Mouse (Mus musculus): Measurements from ENCODE around the gene Slc16a8.

Gene Slc16a8

GRCm38 (mm10) chr15:79254661-79255060 is at the start of gene Slc16a8:
TSS of gene Slc16a8 (minus strand) at chr15:79254761.
- DNase-seq (ENCODE audit: low read depth, low spot score), result no peak

- no peak for DNase-seq (ENCODE audit: low read depth, low spot score)
These were observed 49.2 kb upstream of the Slc16a8 start for GRCm38 (mm10) chr15:79303725-79304124.

GRCm38 (mm10) chr15:79299563-79300155 is 45.1 kb upstream of the Slc16a8 start:
- DNase-seq (ENCODE audit: low read depth, low spot score), result no peak

GRCm38 (mm10) chr15:79298553-79298952 is 44.0 kb upstream of the Slc16a8 start:
- DNase-seq (ENCODE audit: low read depth, low spot score), result no peak

GRCm38 (mm10) chr15:79292779-79293178 is 38.2 kb upstream of the Slc16a8 start:
- DNase-seq (ENCODE audit: low read depth, low spot score), result no peak

GRCm38 (mm10) chr15:79290340-79290739 is 35.8 kb upstream of the Slc16a8 start:
- no peak for DNase-seq (ENCODE audit: low read depth, low spot score)

GRCm38 (mm10) chr15:79289441-79289840 is 34.9 kb upstream of the Slc16a8 start:
- no peak for DNase-seq (ENCODE audit: low read depth, low spot score)

DNA sequence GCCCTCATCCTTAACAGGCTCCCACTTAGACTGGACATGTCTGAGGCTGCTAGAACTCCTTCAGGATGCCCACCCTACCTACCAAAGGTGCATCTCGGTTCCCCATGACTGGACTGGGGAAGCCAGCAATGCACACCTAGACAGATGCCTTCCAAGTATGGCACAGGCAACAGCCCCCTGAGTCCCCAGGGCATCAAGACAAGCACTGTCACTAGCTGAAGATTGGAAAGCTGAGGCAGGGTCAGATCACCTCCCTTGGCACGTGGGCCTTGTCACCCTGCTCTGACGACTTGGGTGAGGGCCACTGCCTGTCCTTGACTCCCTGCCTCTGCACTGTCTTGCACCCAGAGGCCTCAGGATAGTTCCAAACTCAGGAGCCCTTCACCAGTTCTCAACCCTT is 33.8 kb upstream of the Slc16a8 start:
- no peak for DNase-seq (ENCODE audit: low read depth, low spot score)

- DNase-seq (ENCODE audit: low read depth, low spot score), result no peak
These were observed 32.5 kb upstream of the Slc16a8 start for GRCm38 (mm10) chr15:79287091-79287490.

DNA sequence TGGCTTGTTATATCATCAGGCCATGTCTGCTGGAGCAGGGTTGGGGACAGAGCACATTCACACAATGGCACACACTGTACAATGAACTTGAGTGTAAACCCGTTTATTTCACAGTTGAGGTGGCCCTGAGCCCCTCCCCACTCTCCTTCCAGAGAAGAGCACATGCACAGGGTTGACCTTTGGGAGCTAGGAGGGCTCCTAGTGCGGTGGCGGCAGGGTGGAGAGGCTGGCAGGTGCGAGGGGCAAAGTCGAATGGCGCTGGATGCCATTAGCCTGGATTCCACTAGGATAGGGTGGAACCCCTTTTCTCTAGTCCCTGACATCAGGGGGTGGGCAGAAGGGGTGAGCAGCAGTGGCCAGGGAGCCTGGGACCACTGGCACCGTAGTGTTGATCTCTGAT is 31.6 kb upstream of the Slc16a8 start:
- DNase-seq (ENCODE audit: low read depth, low spot score), result no peak

- DNase-seq (ENCODE audit: low read depth, low spot score), result no peak
These were observed 30.8 kb upstream of the Slc16a8 start, which contains the start of gene Baiap2l2 for GRCm38 (mm10) chr15:79285399-79285798. TSS of gene Baiap2l2 (minus strand) at chr15:79285537.

GRCm38 (mm10) chr15:79283371-79283770 is 28.8 kb upstream of the Slc16a8 start:
- no peak for DNase-seq (ENCODE audit: low read depth, low spot score)

DNA sequence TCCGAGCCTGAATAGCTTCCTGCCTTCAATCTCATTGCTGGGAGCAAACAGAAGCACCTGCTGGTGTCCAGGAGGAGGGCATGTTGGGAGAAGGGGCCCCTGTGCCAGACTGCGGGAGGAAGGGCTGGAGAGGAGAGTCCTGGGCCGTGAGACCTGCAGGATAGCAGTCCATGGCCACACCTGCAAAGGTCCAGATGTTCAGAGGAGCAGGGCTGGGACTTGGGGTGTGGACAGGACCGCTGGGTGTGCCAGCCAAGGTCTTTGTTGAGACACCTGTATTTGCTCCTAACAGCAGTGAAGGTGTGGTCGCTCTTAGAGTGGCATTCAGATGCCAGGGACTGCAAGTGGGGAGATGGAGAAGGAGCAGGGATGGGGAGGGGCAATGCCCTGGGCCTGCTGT is 27.9 kb upstream of the Slc16a8 start:
- no peak for DNase-seq (ENCODE audit: low read depth, low spot score)

- DNase-seq (ENCODE audit: low read depth, low spot score), result peak; percentile 87
These were observed 26.8 kb upstream of the Slc16a8 start for GRCm38 (mm10) chr15:79281389-79281788.

DNA sequence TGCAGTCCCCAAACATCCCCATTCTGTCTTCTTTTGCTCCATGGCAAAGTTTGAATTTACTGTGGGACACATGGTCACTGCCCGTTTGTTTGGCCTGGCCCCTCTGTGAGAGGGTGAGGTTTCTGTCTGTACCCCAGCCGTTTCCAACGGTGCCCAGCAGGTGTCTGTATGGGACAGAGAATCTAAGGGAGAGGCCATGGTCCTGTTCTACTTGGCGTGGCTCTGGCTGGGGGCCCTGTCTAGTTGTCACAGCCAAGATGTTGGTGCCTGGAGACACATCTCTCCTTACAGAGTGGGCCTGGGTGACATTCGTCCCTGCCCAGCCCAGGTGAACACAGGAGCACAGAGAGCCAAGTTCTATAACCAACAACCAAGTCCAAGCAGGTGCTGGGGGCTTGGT is 26.3 kb upstream of the Slc16a8 start:
- DNase-seq (ENCODE audit: low read depth, low spot score), result no peak

DNA sequence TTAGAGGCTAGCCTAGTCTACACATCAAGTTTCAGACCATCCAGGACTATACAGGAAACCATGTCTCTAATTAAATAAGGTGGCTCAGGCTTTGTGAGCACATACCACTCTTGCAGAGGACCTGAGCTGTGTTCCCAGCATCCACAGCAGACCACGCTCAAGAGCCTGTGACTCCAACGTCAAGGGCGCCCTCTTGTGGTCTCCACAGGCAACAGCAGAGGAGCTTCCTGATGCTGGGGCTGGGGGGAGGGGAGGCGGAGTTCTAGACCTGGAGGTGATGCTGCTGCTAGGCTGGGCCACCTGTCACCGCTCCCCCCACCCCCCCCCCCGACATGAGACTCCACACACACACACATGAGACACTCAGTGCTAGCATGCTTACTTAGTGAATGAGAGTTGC is 25.6 kb upstream of the Slc16a8 start:
- peak; percentile 92 for DNase-seq (ENCODE audit: low read depth, low spot score)

DNA sequence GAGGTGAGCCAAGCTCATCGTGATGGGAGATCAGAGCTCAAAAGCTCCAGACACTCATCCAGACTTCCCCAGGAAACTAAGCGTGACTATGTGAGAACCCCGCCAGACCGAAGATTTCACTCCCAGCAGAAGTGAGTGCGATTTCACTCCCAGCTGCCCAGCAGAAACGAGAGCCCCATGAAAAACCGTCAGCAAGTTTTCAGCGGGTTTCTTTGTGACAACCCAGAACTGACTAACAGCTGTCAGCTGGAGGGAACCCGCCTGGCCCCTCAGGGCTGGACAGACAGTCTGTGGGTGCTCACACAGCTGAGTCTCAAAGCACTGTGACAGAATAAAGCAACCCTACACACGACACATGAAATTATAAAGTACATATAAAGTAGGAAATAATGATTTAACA is 23.2 kb upstream of the Slc16a8 start:
- no peak for DNase-seq (ENCODE audit: low read depth, low spot score)

DNA sequence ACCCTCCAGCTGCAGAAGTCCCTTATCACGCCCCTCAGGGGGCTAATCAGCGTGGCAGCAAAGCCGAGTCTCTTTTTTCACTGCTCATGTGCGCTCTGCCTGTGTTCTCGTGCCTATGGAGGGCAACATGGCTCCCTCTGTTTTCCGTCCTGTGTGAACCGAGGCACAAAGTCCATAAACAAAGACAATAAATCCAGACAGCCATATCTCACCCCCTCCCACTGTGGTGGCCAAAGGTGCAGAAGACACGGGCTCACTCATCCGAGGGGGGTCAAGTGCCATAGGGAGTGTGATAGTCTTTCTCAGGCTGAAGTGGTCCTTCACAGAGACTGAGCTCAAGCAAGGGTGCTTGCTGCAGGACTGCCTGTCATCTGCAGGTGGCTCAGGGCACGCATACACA is 18.5 kb upstream of the Slc16a8 start:
- no peak for DNase-seq (ENCODE audit: low read depth, low spot score)

DNA sequence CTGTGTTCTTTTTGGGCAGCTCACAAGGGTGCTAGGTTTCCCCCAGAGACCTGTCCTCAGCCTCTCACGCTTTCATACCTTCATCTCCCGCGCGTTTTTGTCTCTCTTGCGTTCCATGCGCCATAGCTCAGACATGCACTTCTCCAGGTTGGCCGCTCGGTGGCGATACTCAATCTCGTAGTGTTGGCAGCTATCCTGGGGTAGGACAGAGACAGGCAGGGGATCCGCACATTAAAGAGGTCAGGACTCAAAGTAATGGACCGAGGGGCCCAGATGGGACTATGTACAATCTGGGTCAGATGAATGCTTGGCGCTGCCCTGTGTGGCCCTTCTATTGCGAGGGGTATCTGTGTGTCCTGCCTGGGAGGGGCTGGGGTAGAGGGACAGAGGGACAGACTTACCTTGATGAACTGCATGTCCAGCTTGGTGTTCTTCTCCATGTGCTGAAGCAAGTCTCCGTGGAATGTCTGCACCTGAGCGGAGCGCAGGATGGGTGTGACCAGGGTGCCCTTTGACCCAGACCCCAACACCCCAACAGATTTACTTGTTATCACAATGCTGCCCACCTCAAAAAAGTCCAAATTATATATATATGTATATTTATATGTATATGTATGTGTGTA is 16.7 kb upstream of the Slc16a8 start:
- DNase-seq (ENCODE audit: low read depth, low spot score), result peak; percentile 82

DNA sequence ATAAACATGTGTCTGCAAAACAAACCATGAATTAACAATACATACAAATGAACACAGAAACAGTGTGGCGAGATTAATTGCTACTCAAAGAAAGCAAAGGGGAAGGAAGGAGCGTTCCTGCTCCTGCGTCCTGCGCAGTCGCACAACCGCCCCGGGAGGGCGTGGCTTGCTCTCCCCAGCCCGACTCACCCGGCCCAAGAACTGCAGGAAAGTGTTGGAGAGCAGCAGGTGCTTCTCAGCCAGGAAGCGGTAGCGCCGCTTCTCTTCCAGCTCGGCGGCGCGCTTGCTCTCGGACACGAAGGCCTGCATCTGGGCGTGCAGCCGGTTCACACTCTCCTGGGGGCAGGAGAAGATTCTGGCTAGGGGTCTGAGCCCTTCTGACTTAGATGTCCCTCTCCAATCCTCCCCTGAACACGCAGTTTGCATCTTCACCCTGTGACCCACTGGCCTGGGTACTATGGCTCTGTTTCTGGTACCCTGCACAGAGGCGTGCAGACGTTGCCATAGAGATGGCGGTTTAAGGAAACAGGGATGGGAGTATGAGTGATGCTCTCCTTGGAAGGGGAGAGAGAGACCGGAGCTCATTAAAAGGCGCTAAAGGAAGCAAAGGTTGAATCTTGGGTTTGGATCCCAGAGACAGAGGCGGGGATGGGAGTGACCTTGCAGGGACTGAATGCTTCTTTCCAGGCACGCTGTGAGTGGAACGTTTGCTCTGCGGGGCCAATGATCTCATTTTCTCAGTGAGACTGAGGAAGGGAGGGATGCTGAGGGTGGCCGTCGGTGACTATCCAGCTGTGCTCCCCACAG is 16.0 kb upstream of the Slc16a8 start:
- peak; percentile 90 for DNase-seq (ENCODE audit: low read depth, low spot score)

DNA sequence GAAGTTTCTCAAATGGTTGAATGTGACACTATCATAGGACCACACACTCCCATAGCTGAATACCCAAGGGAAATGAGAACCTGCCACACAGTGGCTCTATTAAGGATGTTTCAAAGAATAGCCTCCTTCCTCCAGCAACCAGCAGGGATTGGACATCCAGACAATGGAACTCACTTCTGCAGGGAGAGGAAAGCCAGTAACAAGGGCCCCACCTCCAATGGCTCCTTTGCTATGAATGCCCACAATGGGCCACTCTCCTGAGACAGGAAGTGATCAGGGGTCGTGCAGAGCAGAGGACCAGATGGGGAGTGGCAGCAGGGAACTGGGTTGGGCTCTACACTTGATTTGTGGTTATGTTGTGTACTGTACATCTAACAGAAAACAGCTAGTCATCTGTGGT is 14.0 kb upstream of the Slc16a8 start:
- DNase-seq (ENCODE audit: low read depth, low spot score), result no peak

- no peak for DNase-seq (ENCODE audit: low read depth, low spot score)
These were observed 10.8 kb upstream of the Slc16a8 start for GRCm38 (mm10) chr15:79265384-79265783.

DNA sequence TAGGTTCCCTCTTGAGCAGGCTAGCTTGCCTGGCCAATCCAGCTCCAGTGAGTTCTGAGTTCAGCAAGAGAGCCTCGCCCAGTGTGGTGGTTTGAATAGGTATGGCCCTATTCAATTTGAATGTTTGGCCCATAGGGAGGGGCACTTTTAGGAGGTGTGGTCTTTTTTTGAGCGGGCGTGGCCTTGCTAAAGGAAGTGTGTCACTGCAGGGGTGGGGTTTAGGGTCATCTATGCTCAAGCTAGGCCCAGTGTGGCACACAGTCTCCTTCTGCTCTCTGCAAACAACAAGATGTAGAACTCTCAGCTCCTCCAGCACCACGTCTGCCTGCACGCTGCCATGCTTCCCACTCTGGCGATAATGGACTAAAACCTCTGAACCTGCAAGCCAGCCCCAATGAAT is 9.2 kb upstream of the Slc16a8 start:
- DNase-seq (ENCODE audit: low read depth, low spot score), result peak; percentile 50
